Mouse (Mus musculus) lung, embryonic 16.5 days (tissue): Measurements from ENCODE around the gene Olfr301. TPM values are rescaled to one million over a fixed set of nuclear protein-coding genes. Genes with fewer than 3 reads are reported as not detected.

Experiments
- ATAC-seq: fragments of 200-750 bp; cut with Nextera tagmentation; 2 replicates; pipeline ENCODE4 v1.8.0; 2017; ENCODE audit warnings: low read depth, mild to moderate bottlenecking, moderate library complexity
- H3K27ac ChIP-seq: fragments of 300-500 bp; sonication (generic); 2 replicates; pipeline ENCODE4 v1.5.1; 2014; ENCODE audit warnings: mild to moderate bottlenecking, control low read depth, low read length
- H3K27me3 ChIP-seq: fragments of 300-500 bp; sonication (generic); 2 replicates; pipeline ENCODE4 v1.6.1; 2014; ENCODE audit warnings: low read depth, low read length, mixed read lengths; ENCODE audit not compliant: control insufficient read depth, insufficient read depth
- H3K36me3 ChIP-seq: fragments of 300-500 bp; sonication (generic); 2 replicates; pipeline ENCODE4 v1.6.1; 2014; ENCODE audit warnings: low read length; ENCODE audit not compliant: control insufficient read depth, insufficient read depth
- H3K4me1 ChIP-seq: fragments of 300-500 bp; sonication (generic); replicated peaks from 2 replicates; pipeline ENCODE4 v1.6.1; 2014; ENCODE audit warnings: low read length, mixed read lengths; ENCODE audit not compliant: control insufficient read depth, insufficient read depth
- H3K4me2 ChIP-seq: fragments of 300-500 bp; sonication (generic); 2 replicates; pipeline ENCODE4 v1.6.1; 2014; ENCODE audit warnings: low read depth, low read length, control low read depth
- H3K4me3 ChIP-seq: fragments of 300-500 bp; sonication (generic); 2 replicates; pipeline ENCODE4 v1.5.1; 2014; ENCODE audit warnings: mild to moderate bottlenecking, low read length, control low read depth
- H3K9ac ChIP-seq: fragments of 300-500 bp; sonication (generic); 2 replicates; pipeline ENCODE4 v1.6.1; 2014; ENCODE audit warnings: low read length, control low read depth
- H3K9me3 ChIP-seq: fragments of 300-500 bp; sonication (generic); 2 replicates; pipeline ENCODE4 v1.6.1; 2016; ENCODE audit warnings: low read length; ENCODE audit not compliant: control insufficient read depth
- WGBS: fragments of 180-500 bp; shearing (Covaris S2); extraction: QIAGEN DNeasy Blood & Tissue Kit; methylation state at CpG from one replicate; pipeline ENCODE4 v1.1.7; 2014; 5-methylcytosine and 5-hydroxymethylcytosine counted together
- polyA plus RNA-seq: library from polyadenylated mRNA; unstranded; fragments of >200 nt; fragmentation: Nextera tagmentation; extraction: Ambion mirVana; gene quantifications from 2 replicates; pipeline ENCODE4 v1.2.1, GENCODE M21; 2015

The Olfr301 gene
- not detected in 2 replicates for polyA plus RNA-seq

DNA sequence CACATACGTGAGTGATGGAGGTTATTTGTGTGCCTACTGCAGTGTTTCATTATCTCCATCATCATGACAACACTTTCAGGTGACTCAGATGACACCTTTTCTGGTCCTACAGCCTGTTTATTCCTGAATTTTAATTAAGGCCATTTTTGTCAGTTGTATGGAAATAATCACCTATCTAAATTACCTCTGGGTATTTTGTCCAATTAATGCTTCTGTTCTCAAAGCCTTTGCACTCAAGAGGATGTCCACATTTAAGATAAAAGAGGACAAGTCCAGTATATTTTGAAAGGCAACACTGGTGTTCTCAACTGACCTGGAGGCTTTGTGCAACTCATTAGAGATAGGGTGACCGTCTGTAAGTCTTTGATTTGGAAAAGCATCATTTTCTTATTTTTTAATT is at the start of gene Olfr301:
Gene Olfr301 (plus strand): TSS at position 301 of the 400 bp plus-strand sequence.
- no peaks in the 10 kb centered on the region for H3K9me3 ChIP-seq
- H3K27me3 ChIP-seq: no peaks in the 10 kb centered on the region
- H3K4me2 ChIP-seq: no peak within 1 kb of the TSS
- no peaks in the 10 kb centered on the region for H3K4me1 ChIP-seq
- H3K36me3 ChIP-seq: no peaks in the 10 kb centered on the region
- WGBS: 79% methylated on average over 2 of the region's 2 CpGs
- no peak within 1 kb of the TSS for H3K9ac ChIP-seq
- ATAC-seq: no peak
- H3K4me3 ChIP-seq: no peak within 1 kb of the TSS
- H3K27ac ChIP-seq: no peak within 1 kb of the TSS

DNA sequence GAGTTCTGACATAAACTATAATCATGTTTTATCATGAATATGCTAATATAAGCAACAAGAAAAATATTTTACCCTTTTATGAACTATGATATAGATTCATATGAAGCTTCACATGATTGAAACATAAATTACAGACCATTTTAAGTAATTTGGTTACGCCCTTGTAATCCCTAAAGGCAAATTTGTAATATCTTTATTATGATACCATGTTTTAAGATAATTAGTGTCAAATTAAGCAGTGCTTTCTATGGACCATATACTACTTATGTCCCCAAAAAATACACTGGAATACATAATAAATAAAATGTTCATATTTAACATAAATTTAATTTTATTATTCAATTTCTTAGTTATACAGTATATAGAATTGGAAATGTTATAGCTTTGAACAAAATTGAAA is 36.8 kb upstream of the Olfr301 start, which contains the start of gene Olfr305:
Gene Olfr305 (minus strand): TSS at position 101 of the 400 bp plus-strand sequence.
- Histone ChIP-seq H3K9me3 (no peaks in the 10 kb centered on the region), H3K27me3 (no peaks in the 10 kb centered on the region), H3K4me1 (no peaks in the 10 kb centered on the region), H3K9ac (no peak within 1 kb of the TSS), H3K36me3 (no peaks in the 10 kb centered on the region), H3K4me2 (no peak within 1 kb of the TSS), H3K4me3 (no peak within 1 kb of the TSS), H3K27ac (no peak within 1 kb of the TSS)
- WGBS: 76% methylated on average over 1 of the region's 1 CpGs
- no peak for ATAC-seq

DNA sequence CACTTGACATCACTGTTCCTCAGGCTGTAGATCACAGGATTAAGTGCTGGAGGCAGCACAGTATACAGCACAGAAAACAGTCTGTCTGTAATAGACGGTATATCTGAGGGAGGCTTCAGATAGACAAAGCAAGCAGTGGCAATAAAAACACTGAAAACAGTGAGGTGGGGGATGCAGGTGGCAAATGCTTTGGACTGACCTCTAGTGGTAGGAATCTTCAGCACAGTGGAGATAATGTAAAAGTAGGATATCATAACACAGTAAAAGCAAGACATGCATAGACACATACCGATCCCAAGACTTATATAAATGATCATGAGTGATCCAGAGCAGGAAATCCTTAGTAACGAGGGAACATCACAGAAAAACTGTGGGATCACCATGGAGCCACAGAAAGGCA is 17.9 kb upstream of the Olfr301 start:
- Histone ChIP-seq H3K27ac (no peak overlapping the region), H3K36me3 (no peaks in the 10 kb centered on the region), H3K4me2 (no peak overlapping the region), H3K9me3 (no peaks in the 10 kb centered on the region), H3K27me3 (no peaks in the 10 kb centered on the region), H3K9ac (no peak overlapping the region), H3K4me1 (no peaks in the 10 kb centered on the region), H3K4me3 (no peak overlapping the region)
- ATAC-seq: no peak
- WGBS: 55% methylated on average over 3 of the region's 3 CpGs

DNA sequence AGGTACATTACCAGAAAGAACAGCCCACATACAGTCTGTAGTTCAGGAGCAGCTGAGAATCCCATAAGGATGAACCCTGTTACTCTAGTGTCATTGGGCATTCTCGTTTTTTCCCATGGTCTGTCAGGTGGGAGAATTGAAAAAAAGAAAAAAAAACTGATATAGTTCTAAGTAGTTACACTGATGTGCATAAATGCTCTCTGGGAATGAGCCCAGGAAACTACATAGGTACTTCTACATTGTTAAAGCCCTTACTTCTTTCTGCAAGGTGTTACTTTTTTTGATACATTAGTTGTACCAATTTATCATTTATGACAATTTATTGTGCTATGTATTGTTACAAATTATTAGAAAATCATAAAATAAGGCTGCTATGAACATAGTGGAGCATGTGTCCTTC is 17.1 kb upstream of the Olfr301 start, which contains the start of gene Olfr304:
Gene Olfr304 (minus strand): TSS at position 101 of the 400 bp plus-strand sequence.
- Histone ChIP-seq H3K9me3 (no peaks in the 10 kb centered on the region), H3K27me3 (no peaks in the 10 kb centered on the region), H3K36me3 (no peaks in the 10 kb centered on the region), H3K4me3 (no peak within 1 kb of the TSS), H3K4me1 (no peaks in the 10 kb centered on the region), H3K4me2 (no peak within 1 kb of the TSS), H3K27ac (no peak within 1 kb of the TSS), H3K9ac (no peak within 1 kb of the TSS)
- no peak for ATAC-seq
- WGBS: 42% methylated on average over 1 of the region's 1 CpGs

DNA sequence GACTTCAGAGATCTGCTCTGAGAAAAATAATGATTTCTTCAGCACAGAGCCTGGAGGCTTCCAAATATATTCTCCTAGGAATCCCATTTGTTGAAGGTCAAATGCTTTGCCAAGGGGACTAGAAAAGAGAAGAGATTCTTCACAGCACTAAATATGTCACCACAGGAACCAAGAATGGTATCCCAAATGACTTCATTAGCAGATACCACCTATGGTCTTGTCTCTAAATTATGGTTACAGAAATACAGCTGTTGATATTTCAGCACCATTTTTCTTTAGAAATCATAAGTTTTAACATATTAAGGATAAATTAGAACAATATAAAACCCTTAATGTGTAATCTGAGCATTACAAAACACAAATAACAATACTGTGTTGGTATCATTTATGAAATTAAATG is 6.0 kb upstream of the Olfr301 start, which contains the start of gene Olfr303:
Gene Olfr303 (minus strand): TSS at position 101 of the 400 bp plus-strand sequence.
- Histone ChIP-seq H3K4me1 (no peaks in the 10 kb centered on the region), H3K9ac (no peak within 1 kb of the TSS), H3K36me3 (no peaks in the 10 kb centered on the region), H3K27me3 (no peaks in the 10 kb centered on the region), H3K27ac (no peak within 1 kb of the TSS), H3K4me3 (no peak within 1 kb of the TSS), H3K4me2 (no peak within 1 kb of the TSS), H3K9me3 (no peaks in the 10 kb centered on the region)
- ATAC-seq: no peak

DNA sequence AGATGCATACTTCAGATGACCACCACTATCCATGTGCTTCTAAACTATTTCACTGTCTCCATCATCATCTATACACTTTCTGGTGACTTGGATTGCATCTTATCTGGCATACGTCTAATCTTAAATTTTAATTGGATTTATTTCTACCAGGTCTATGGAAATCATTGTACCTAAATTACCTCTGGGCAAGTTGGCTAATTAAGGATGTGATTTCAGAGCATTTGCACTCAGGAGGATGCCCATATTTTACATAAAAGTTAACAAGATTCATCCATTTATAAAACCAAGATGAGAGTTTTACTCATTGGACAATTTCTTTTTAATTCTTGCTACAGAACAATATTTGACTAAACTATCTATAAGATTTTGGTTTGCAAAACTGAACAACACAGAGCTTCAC is 56.0 kb downstream of the Olfr301 start, which contains the start of gene Olfr299:
Gene Olfr299 (plus strand): TSS at position 301 of the 400 bp plus-strand sequence.
- ATAC-seq: no peak
- no peaks in the 10 kb centered on the region for H3K36me3 ChIP-seq
- H3K9ac ChIP-seq: no peak within 1 kb of the TSS
- no peaks in the 10 kb centered on the region for H3K27me3 ChIP-seq
- WGBS: 81% methylated on average over 1 of the region's 1 CpGs
- no peak within 1 kb of the TSS for H3K4me3 ChIP-seq
- H3K4me1 ChIP-seq: no peaks in the 10 kb centered on the region
- H3K27ac ChIP-seq: no peak within 1 kb of the TSS
- H3K9me3 ChIP-seq: no peaks in the 10 kb centered on the region
- no peak within 1 kb of the TSS for H3K4me2 ChIP-seq

Other genes with a start within 250 kb of the Olfr301 start
- gene Vmn2r75, start 232.1 kb upstream of the Olfr301 start, polyA plus RNA-seq: not detected in 2 replicates
- not detected in 2 replicates for gene Vmn2r76, start 157.5 kb upstream of the Olfr301 start, polyA plus RNA-seq
- not detected in 2 replicates for gene Olfr310, start 126.7 kb upstream of the Olfr301 start, polyA plus RNA-seq
- not detected in 2 replicates for gene Olfr309, start 90.1 kb upstream of the Olfr301 start, polyA plus RNA-seq
- gene Olfr308, start 78.2 kb upstream of the Olfr301 start, polyA plus RNA-seq: not detected in 2 replicates
- not detected in 2 replicates for gene Olfr307, start 66.3 kb upstream of the Olfr301 start, polyA plus RNA-seq
- not detected in 2 replicates for gene Olfr305, start 36.9 kb upstream of the Olfr301 start, polyA plus RNA-seq
- gene Olfr304, start 17.2 kb upstream of the Olfr301 start, polyA plus RNA-seq: not detected in 2 replicates
- not detected in 2 replicates for gene Olfr303, start 6.1 kb upstream of the Olfr301 start, polyA plus RNA-seq
- not detected in 2 replicates for gene Olfr299, start 56.1 kb downstream of the Olfr301 start, polyA plus RNA-seq
- not detected in 2 replicates for gene Olfr298, start 88.6 kb downstream of the Olfr301 start, polyA plus RNA-seq
- gene Olfr297, start 116.1 kb downstream of the Olfr301 start, polyA plus RNA-seq: not detected in 2 replicates
- not detected in 2 replicates for gene Olfr295, start 180.0 kb downstream of the Olfr301 start, polyA plus RNA-seq
- not detected in 2 replicates for gene Olfr294, start 212.8 kb downstream of the Olfr301 start, polyA plus RNA-seq
- gene Olfr293, start 245.2 kb downstream of the Olfr301 start, polyA plus RNA-seq: not detected in 2 replicates